In genomic region chr5:139397359-139397916, GRCm38 (mm10) we compare ENCODE assay signal across 26 mouse cellular contexts. TPM values are rescaled to one million over a fixed set of nuclear protein-coding genes. Genes with fewer than 3 reads are reported as not detected.
DNase-seq lines count a peak whose midpoint lies in the region; ATAC-seq and TF ChIP-seq lines count a peak whose summit lies in the region.
"Had no signal": no experiment of that assay in that cellular context is flagged by ENCODE, and none has a peak within 500 bp of the region (broad histone marks: within the 10 kb centered on the region; RNA-seq: fewer than 3 reads in every experiment).

No protein-coding gene starts in this region.

- no peak overlapping the region for H3K27ac ChIP-seq in forebrain, embryonic 12.5 days
- no peak overlapping the region for H3K27ac ChIP-seq in forebrain, embryonic 14.5 days (ENCODE audit: low read depth, low read length)
- H3K27ac ChIP-seq in heart, embryonic 15.5 days = peak overlapping the region; percentile 17; the same call in 1 of the 2 replicates
- peak overlapping the region; percentile 28; the same call in 1 of the 2 replicates for H3K27ac ChIP-seq in lung, postnatal 0 days (ENCODE audit: low read length)
- no peak overlapping the region for H3K27ac ChIP-seq in midbrain, embryonic 11.5 days (ENCODE audit: low read depth, low read length)
- H3K27ac ChIP-seq: embryonic facial prominence, embryonic 13.5 days; hindbrain, embryonic 13.5 days; midbrain, embryonic 10.5 days; neural tube, embryonic 13.5 days had no signal

- no peaks in the 10 kb centered on the region for H3K9me3 ChIP-seq in forebrain, embryonic 12.5 days
- H3K9me3 ChIP-seq in forebrain, embryonic 14.5 days (replicated peaks; ENCODE audit: control insufficient read depth, low read length) = no peaks in the 10 kb centered on the region
- no peaks in the 10 kb centered on the region for H3K9me3 ChIP-seq in heart, embryonic 15.5 days (replicated peaks)
- H3K9me3 ChIP-seq in lung, postnatal 0 days (ENCODE audit: low read length) = no peaks in the 10 kb centered on the region
- no peaks in the 10 kb centered on the region for H3K9me3 ChIP-seq in midbrain, embryonic 11.5 days (ENCODE audit: control insufficient read depth, low read length)
- H3K9me3 ChIP-seq: embryonic facial prominence, embryonic 13.5 days; hindbrain, embryonic 13.5 days; midbrain, embryonic 10.5 days; neural tube, embryonic 13.5 days had no signal

- 91% methylated on average over 4 of the region's 4 CpGs for WGBS in forebrain, embryonic 12.5 days
- 96% methylated on average over 4 of the region's 4 CpGs for WGBS in forebrain, embryonic 14.5 days
- WGBS in heart, embryonic 15.5 days = 72% methylated on average over 4 of the region's 4 CpGs
- WGBS in lung, postnatal 0 days = 84% methylated on average over 4 of the region's 4 CpGs
- WGBS in midbrain, embryonic 11.5 days = 87% methylated on average over 4 of the region's 4 CpGs

- H3K27me3 ChIP-seq in forebrain, embryonic 12.5 days = no peaks in the 10 kb centered on the region
- H3K27me3 ChIP-seq in forebrain, embryonic 14.5 days (replicated peaks; ENCODE audit: control insufficient read depth, insufficient read depth, low read length) = no peaks in the 10 kb centered on the region
- H3K27me3 ChIP-seq in heart, embryonic 15.5 days = no peaks in the 10 kb centered on the region
- H3K27me3 ChIP-seq in lung, postnatal 0 days (replicated peaks; ENCODE audit: insufficient read depth, low read length) = no peaks in the 10 kb centered on the region
- H3K27me3 ChIP-seq in splenic B cell, adult 2 months (ENCODE audit: control insufficient read depth, insufficient read depth, low read length, poor library complexity, severe bottlenecking) = no peaks in the 10 kb centered on the region
- no peaks in the 10 kb centered on the region for H3K27me3 ChIP-seq in midbrain, embryonic 11.5 days (ENCODE audit: control insufficient read depth, insufficient read depth, low read length)
- H3K27me3 ChIP-seq: embryonic facial prominence, embryonic 13.5 days; hindbrain, embryonic 13.5 days; neural tube, embryonic 13.5 days had no signal

- 0 out of 2 replicates have a peak overlapping the region, but pooled peaks have one; percentile 7 for H3K9ac ChIP-seq in forebrain, embryonic 12.5 days
- H3K9ac ChIP-seq in forebrain, embryonic 14.5 days (ENCODE audit: low read length) = no peak overlapping the region
- H3K9ac ChIP-seq in heart, embryonic 15.5 days = no peak overlapping the region
- H3K9ac ChIP-seq in lung, postnatal 0 days (replicated peaks; ENCODE audit: low read depth) = no peak overlapping the region
- no peak overlapping the region for H3K9ac ChIP-seq in midbrain, embryonic 11.5 days (ENCODE audit: low read length)
- H3K9ac ChIP-seq: embryonic facial prominence, embryonic 13.5 days; forebrain, postnatal 0 days; hindbrain, embryonic 13.5 days; neural tube, embryonic 13.5 days had no signal

- intact Hi-C loops in heart, postnatal 14 days (cut with DNase I) = no loop called here

- ATAC-seq in forebrain, embryonic 12.5 days (ENCODE audit: low FRiP score) = no peak
- no peak for ATAC-seq in forebrain, embryonic 14.5 days
- ATAC-seq in heart, embryonic 15.5 days (replicated peaks; ENCODE audit: insufficient number of reproducible peaks, insufficient read depth, low FRiP score, low read depth) = no peak
- no peak for ATAC-seq in lung, postnatal 0 days
- no peak for ATAC-seq in midbrain, embryonic 11.5 days (ENCODE audit: low FRiP score)

- TF ChIP-seq EP300 in lung, postnatal 0 days (IDR thresholded peaks at IDR 0.05) = no peak

- H3K4me2 ChIP-seq in forebrain, embryonic 12.5 days = no peak overlapping the region
- no peak overlapping the region for H3K4me2 ChIP-seq in forebrain, embryonic 14.5 days (ENCODE audit: low read length)
- no peak overlapping the region for H3K4me2 ChIP-seq in heart, embryonic 15.5 days
- no peak overlapping the region for H3K4me2 ChIP-seq in lung, postnatal 0 days (replicated peaks; ENCODE audit: low read depth, low read length)
- H3K4me2 ChIP-seq in midbrain, embryonic 11.5 days = no peak overlapping the region
- H3K4me2 ChIP-seq: embryonic facial prominence, embryonic 13.5 days; hindbrain, embryonic 13.5 days; neural tube, embryonic 13.5 days had no signal

- DNase-seq in forebrain, embryonic 14.5 days (ENCODE audit: low spot score) = no peak
- DNase-seq in heart, postnatal 14 days = no peak
- no peak for DNase-seq in lung, postnatal 0 days (ENCODE audit: low spot score)
- DNase-seq in lung, adult 18-20 months = no peak
- DNase-seq in splenic B cell, adult 2 months (ENCODE audit: low read depth, low spot score) = peak; percentile 37
- DNase-seq in midbrain, embryonic 11.5 days (ENCODE audit: low spot score, missing footprints) = no peak
- DNase-seq: adrenal gland, adult 8-10 months; cerebellum, adult 9-11 months; forebrain, postnatal 0 days; kidney, adult 2 months; kidney, postnatal 10 days; lung, postnatal 14 days; right cerebral cortex, adult 18-20 months; thymus, postnatal 25 days had no signal

- peaks cover 3% of the 10 kb centered on the region; the same call in 1 of the 2 replicates for H3K4me1 ChIP-seq in forebrain, embryonic 12.5 days
- H3K4me1 ChIP-seq in forebrain, embryonic 14.5 days (ENCODE audit: control insufficient read depth, insufficient read depth, low read length) = no peaks in the 10 kb centered on the region
- peaks cover 28% of the 10 kb centered on the region for H3K4me1 ChIP-seq in heart, embryonic 15.5 days (replicated peaks)
- 0 out of 2 replicates have a peak, but pooled peaks cover 7% of the 10 kb centered on the region for H3K4me1 ChIP-seq in lung, postnatal 0 days (ENCODE audit: insufficient read depth, low read depth, low read length)
- no peaks in the 10 kb centered on the region for H3K4me1 ChIP-seq in midbrain, embryonic 11.5 days (ENCODE audit: control insufficient read depth, insufficient read depth, low read length)

- TF ChIP-seq CTCF in lung, postnatal 0 days (IDR thresholded peaks at IDR 0.05) = no peak

- H3K4me3 ChIP-seq in forebrain, embryonic 12.5 days (replicated peaks) = no peak overlapping the region
- no peak overlapping the region for H3K4me3 ChIP-seq in forebrain, embryonic 14.5 days (ENCODE audit: low read depth, low read length)
- H3K4me3 ChIP-seq in heart, embryonic 15.5 days = no peak overlapping the region
- H3K4me3 ChIP-seq in lung, postnatal 0 days (ENCODE audit: low read depth, low read length) = no peak overlapping the region
- no peak overlapping the region for H3K4me3 ChIP-seq in midbrain, embryonic 11.5 days (ENCODE audit: low read depth, low read length)
- H3K4me3 ChIP-seq: embryonic facial prominence, embryonic 13.5 days; hindbrain, embryonic 13.5 days; midbrain, embryonic 10.5 days; neural tube, embryonic 13.5 days had no signal

- H3K36me3 ChIP-seq in forebrain, embryonic 12.5 days (replicated peaks) = no peaks in the 10 kb centered on the region
- H3K36me3 ChIP-seq in forebrain, embryonic 14.5 days (ENCODE audit: control insufficient read depth, insufficient read depth, low read length) = no peaks in the 10 kb centered on the region
- H3K36me3 ChIP-seq in heart, embryonic 15.5 days = peaks cover 19% of the 10 kb centered on the region
- H3K36me3 ChIP-seq in lung, postnatal 0 days (ENCODE audit: insufficient read depth, low read length) = peaks cover 22% of the 10 kb centered on the region
- H3K36me3 ChIP-seq in splenic B cell, adult 2 months (ENCODE audit: control insufficient read depth, insufficient read depth, low read length, poor library complexity, severe bottlenecking) = peaks cover 7% of the 10 kb centered on the region
- H3K36me3 ChIP-seq in midbrain, embryonic 11.5 days (ENCODE audit: control insufficient read depth, insufficient read depth, low read length) = no peaks in the 10 kb centered on the region
- H3K36me3 ChIP-seq: embryonic facial prominence, embryonic 13.5 days; neural tube, embryonic 13.5 days had no signal

RNA-seq across cellular contexts. Expression of gene C130050O18Rik, which starts 7.6 kb away (rescaled TPM):
- 0.10 and 0.22 TPM in 2 replicates for polyA plus RNA-seq in forebrain, embryonic 12.5 days (2016; fragmentation: Nextera tagmentation; extraction: Ambion mirVana)
- polyA plus RNA-seq in forebrain, embryonic 14.5 days (2014; fragmentation: Nextera tagmentation; extraction: Ambion mirVana) = 0.18 TPM in 1 of 2 replicates, not detected in the other
- polyA plus RNA-seq in heart, embryonic 15.5 days (2015; fragmentation: Nextera tagmentation; extraction: Ambion mirVana) = 0.63 and 0.76 TPM in 2 replicates
- under 1 TPM; 0.74 to 0.80 TPM for total RNA-seq in heart, postnatal 14 days (2021)
- polyA plus RNA-seq in lung, postnatal 0 days (2015; fragmentation: Nextera tagmentation; extraction: Ambion mirVana) = 2.2 and 3.3 TPM in 2 replicates
- polyA plus RNA-seq in midbrain, embryonic 11.5 days (2014; fragmentation: Nextera tagmentation; extraction: Ambion mirVana) = 0.12 and 0.29 TPM in 2 replicates
- total RNA-seq: forebrain, postnatal 0 days had no signal
- polyA plus RNA-seq: inflammation-experienced regulatory T-cells, adult 6 months had no signal

RNA-seq across cellular contexts. Expression of gene Gpr146, which starts 19.9 kb away (rescaled TPM):
- 1.2 and 1.4 TPM in 2 replicates for polyA plus RNA-seq in forebrain, embryonic 12.5 days (2016; fragmentation: Nextera tagmentation; extraction: Ambion mirVana)
- polyA plus RNA-seq in forebrain, embryonic 14.5 days (2014; fragmentation: Nextera tagmentation; extraction: Ambion mirVana) = 0.85 and 0.93 TPM in 2 replicates
- 14.0 and 14.7 TPM in 2 replicates for polyA plus RNA-seq in heart, embryonic 15.5 days (2015; fragmentation: Nextera tagmentation; extraction: Ambion mirVana)
- total RNA-seq in heart, postnatal 14 days (2021) = 10 to 100 TPM; 41.8 to 46.5 TPM
- polyA plus RNA-seq in lung, postnatal 0 days (2015; fragmentation: Nextera tagmentation; extraction: Ambion mirVana) = 22.7 and 28.1 TPM in 2 replicates
- polyA plus RNA-seq in midbrain, embryonic 11.5 days (2014; fragmentation: Nextera tagmentation; extraction: Ambion mirVana) = 1.5 and 2.7 TPM in 2 replicates

RNA-seq across cellular contexts. Expression of gene Gper1, which starts 25.5 kb away (rescaled TPM):
- 4.1 and 5.2 TPM in 2 replicates for polyA plus RNA-seq in forebrain, embryonic 12.5 days (2016; fragmentation: Nextera tagmentation; extraction: Ambion mirVana)
- polyA plus RNA-seq in forebrain, embryonic 14.5 days (2014; fragmentation: Nextera tagmentation; extraction: Ambion mirVana) = 10.0 and 10.2 TPM in 2 replicates
- polyA plus RNA-seq in heart, embryonic 15.5 days (2015; fragmentation: Nextera tagmentation; extraction: Ambion mirVana) = 1.5 and 5.4 TPM in 2 replicates
- 1 to 10 TPM; 2.7 TPM for total RNA-seq in heart, postnatal 14 days (2021)
- 7.1 and 7.2 TPM in 2 replicates for polyA plus RNA-seq in lung, postnatal 0 days (2015; fragmentation: Nextera tagmentation; extraction: Ambion mirVana)
- 1.9 and 2.5 TPM in 2 replicates for polyA plus RNA-seq in midbrain, embryonic 11.5 days (2014; fragmentation: Nextera tagmentation; extraction: Ambion mirVana)
- polyA plus RNA-seq: inflammation-experienced regulatory T-cells, adult 6 months had no signal

RNA-seq across cellular contexts. Expression of gene Cyp2w1, which starts 45.0 kb away (rescaled TPM):
- polyA plus RNA-seq in forebrain, embryonic 12.5 days (2016; fragmentation: Nextera tagmentation; extraction: Ambion mirVana) = 0.17 and 0.24 TPM in 2 replicates
- polyA plus RNA-seq in forebrain, embryonic 14.5 days (2014; fragmentation: Nextera tagmentation; extraction: Ambion mirVana) = not detected in 2 replicates
- 0.47 TPM in 1 of 2 replicates, not detected in the other for polyA plus RNA-seq in heart, embryonic 15.5 days (2015; fragmentation: Nextera tagmentation; extraction: Ambion mirVana)
- not detected for total RNA-seq in heart, postnatal 14 days (2021)
- polyA plus RNA-seq in lung, postnatal 0 days (2015; fragmentation: Nextera tagmentation; extraction: Ambion mirVana) = not detected in 2 replicates
- polyA plus RNA-seq in midbrain, embryonic 11.5 days (2014; fragmentation: Nextera tagmentation; extraction: Ambion mirVana) = not detected in 2 replicates
- total RNA-seq: adrenal gland, adult 8-10 months; forebrain, postnatal 0 days; layer of hippocampus, adult 18-20 months; left cerebral cortex, postnatal 25 days had no signal
- polyA plus RNA-seq: cortical plate, adult 2 months; forebrain, postnatal 0 days; gonadal fat pad, adult 2 months; hindbrain, embryonic 13.5 days; inflammation-experienced regulatory T-cells, adult 6 months; kidney, adult 2 months; midbrain, embryonic 10.5 days; neural tube, embryonic 13.5 days; testis, adult 2 months had no signal

RNA-seq across cellular contexts. Expression of gene Cox19, which starts 46.2 kb away (rescaled TPM):
- polyA plus RNA-seq in forebrain, embryonic 12.5 days (2016; fragmentation: Nextera tagmentation; extraction: Ambion mirVana) = 105 and 117 TPM in 2 replicates
- 127 and 155 TPM in 2 replicates for polyA plus RNA-seq in forebrain, embryonic 14.5 days (2014; fragmentation: Nextera tagmentation; extraction: Ambion mirVana)
- 69.7 and 77.3 TPM in 2 replicates for polyA plus RNA-seq in heart, embryonic 15.5 days (2015; fragmentation: Nextera tagmentation; extraction: Ambion mirVana)
- total RNA-seq in heart, postnatal 14 days (2021) = 10 to 100 TPM; 78.6 to 85.9 TPM
- 60.5 and 61.6 TPM in 2 replicates for polyA plus RNA-seq in lung, postnatal 0 days (2015; fragmentation: Nextera tagmentation; extraction: Ambion mirVana)
- polyA plus RNA-seq in midbrain, embryonic 11.5 days (2014; fragmentation: Nextera tagmentation; extraction: Ambion mirVana) = 124 and 133 TPM in 2 replicates

Comparison
In these comparisons a context has a peak if more than half of its experiments do, and no peak if none do; other contexts are left out.
1. H3K27ac ChIP-seq: peak in heart, embryonic 15.5 days (single experiment) and lung, postnatal 0 days (single experiment); none in forebrain, embryonic 12.5 days (single experiment), forebrain, embryonic 14.5 days (single experiment) and midbrain, embryonic 11.5 days (single experiment).